Mouse (Mus musculus) kidney, adult 11 months (tissue): ENCODE results near the gene Zbtb9.
"Not testable (repeated sequence)": the region's sequence is repeated elsewhere in the genome, so short reads cannot be mapped to it uniquely, and the experiment has no call there.

Source experiments
- DNase-seq: peaks from one replicate; pipeline ENCODE4 v3.0.0; 2022

Gene Zbtb9

GRCm38 (mm10) chr17:26975415-26975814 is 2.4 kb downstream of the Zbtb9 start:
- DNase-seq, result no peak

GRCm38 (mm10) chr17:26977354-26977753 is 4.4 kb downstream of the Zbtb9 start:
- DNase-seq, result not testable (repeated sequence)

- no peak for DNase-seq
Observed at GRCm38 (mm10) chr17:26979426-26979825, 6.5 kb downstream of the Zbtb9 start.

DNA sequence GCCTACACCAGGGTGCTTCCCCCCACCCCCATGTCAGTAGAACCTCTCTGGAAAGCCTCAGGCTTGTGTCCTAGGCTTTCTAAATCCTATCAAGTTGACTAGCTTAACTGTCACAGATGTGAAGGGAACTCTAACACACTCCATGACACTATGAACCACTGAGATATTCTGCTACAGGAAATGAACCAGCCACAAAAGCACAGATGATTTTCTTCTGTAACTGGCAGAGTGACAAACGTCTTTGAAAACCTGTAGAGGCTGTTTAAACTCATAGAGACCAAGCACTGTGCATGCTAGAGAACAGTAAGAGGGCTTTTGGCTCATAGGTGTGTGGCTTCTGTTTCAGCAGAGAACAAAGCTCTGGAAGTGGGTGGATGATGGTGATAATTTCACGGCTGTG is 8.1 kb downstream of the Zbtb9 start:
- DNase-seq, result no peak

DNA sequence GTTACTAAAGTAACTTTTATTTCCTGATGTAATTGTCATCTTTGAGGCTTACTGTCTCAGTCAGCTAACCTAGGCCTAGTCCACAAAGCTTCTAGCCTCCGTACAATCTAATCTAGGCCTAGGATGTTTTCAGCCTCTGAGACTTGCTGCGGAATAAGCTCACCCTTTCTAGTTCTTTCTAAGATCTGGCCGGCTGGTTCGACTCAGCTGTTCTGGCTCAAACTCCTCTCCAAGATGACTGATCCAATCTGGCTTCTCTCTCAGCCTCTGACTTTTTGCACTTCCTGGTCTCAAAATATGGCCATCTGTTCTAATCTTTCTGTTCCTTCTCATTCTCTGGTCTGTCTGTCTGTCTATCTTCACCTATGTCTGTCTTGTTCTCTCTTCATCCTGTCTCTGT is 10.4 kb downstream of the Zbtb9 start:
- DNase-seq, result no peak

DNA sequence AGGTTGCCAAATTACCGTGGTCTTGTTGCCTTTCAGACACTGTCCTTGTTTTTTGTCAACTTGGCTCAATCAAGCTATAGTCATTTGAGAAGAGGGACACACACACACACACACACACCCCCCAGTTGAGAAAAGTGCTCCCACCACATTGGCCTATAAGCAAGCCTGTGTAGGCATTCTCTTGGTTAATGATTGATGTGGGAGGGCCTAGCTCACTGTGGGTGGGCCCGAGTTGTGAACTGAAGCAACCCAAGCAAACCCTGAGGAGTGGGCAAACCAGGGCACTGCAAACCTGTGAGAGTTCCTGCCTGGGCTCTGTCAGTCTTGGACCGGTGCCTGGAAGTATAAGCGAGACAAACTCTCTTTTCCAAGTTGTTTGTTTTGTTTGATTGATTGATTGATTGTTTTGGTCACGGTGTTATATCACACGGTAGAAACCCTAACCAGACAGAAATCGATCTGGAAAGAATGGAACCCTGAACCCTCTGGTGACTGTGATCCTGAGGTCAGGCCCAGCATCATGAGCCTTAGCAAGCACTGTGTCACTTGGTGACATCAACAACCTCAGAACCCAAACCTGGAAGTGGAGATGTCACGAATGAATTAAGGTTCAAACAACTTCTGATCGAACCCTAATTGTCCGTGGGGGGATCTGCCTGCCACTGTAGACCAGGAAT is 12.7 kb downstream of the Zbtb9 start:
- DNase-seq, result no peak

- no peak for DNase-seq
Observed at GRCm38 (mm10) chr17:26990521-26990920, 17.6 kb downstream of the Zbtb9 start.

DNA sequence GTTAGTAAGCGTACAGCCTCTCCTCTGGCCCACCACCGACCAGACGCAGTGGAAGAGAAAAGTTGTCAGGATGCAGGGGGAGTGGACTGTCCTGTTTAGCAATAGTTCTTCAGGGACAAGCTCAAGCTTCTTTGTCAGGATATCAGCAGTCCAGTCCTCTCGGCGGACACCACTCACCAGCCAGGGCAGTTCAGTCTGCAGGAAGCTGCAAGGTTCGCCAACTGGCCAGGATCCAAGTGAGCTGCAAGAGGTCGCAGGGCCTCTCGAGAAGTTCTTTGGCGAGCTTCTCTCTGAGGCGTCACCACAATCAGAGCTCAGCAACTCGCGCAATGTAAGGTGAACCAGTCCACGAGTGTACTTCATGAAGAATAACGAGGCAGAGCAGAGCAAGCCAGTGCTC is 21.4 kb downstream of the Zbtb9 start:
- DNase-seq, result peak; percentile 54

DNA sequence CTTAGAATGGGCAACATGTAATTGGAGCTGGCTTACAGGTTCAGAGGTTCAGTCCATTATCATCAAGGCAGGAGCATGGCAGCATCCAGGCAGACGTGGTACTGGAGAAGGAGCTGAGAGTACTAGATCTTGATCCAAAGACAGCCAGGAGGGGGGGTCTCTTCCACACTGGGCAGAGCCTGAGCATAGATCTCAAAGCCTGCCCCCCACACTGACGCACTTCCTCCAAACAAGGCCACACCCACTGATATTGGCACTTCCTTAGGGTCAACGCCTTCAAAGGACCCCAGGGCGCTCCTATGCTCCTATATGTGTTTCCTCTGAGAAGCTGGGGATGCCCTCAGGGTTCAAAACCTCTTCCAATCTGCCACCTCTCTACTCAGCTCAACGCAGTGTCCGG is 22.0 kb downstream of the Zbtb9 start:
- DNase-seq, result no peak

DNA sequence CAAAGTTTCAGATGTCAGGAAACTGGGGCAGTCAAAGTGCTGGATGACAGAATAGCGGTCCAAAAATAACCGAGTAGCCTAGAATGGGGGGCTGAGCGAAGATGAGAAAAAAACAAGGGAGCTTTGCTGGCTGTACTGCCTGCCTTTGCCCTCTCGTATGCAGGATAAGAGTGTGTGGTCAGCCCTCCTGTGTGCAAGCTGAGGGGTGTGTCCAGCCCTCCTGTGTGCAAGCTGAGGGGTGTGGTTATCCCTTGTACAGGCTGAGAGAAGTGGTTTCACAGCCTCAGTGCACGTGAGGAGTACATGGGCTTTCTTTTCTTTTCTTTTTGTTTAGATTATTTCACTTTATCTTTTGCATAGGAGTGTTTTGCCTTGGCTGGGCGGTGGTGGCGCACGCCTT is 22.6 kb downstream of the Zbtb9 start:
- DNase-seq, result no peak

DNA sequence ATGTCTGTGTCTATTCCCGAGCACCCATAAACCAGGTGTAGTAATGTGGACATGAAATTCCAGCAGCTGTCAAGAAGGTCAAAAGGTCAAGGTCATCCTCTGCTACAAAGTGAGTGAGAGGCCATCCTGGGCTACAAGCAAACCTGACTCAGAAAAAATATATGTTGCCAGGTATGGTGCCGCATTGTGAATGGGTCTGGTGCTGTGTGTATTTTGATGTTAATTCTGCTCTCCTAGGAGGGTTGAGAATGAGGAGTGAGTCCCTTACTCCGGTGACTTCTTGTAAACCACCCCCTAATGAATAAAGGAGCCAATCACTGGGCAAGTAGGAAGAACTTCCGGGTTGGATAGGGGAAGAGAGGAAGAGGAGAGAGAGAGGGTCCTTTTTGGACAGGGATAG is 24.7 kb downstream of the Zbtb9 start:
- DNase-seq, result no peak

DNA sequence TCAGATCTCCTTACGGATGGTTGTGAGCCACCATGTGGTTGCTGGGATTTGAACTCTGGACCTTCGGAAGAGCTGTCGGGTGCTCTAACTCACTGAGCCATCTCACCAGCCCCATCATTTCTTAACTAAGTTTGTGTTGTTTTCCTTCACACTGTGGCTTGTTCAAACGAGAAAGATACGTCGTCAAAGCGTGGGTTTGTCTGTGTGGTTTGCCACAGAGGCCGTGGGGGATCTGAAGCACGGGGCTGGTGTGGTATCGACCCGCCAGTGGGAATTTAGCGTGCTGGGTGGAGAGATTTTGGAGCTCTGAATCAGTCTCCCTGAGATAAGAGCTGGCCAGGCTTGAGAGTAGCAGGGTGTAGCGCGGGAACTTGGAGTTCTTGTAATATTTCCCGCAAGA is 25.3 kb downstream of the Zbtb9 start:
- no peak for DNase-seq

- peak; percentile 48 for DNase-seq
Observed at GRCm38 (mm10) chr17:26999996-27000395, 27.0 kb downstream of the Zbtb9 start.

- no peak for DNase-seq
Observed at GRCm38 (mm10) chr17:27001151-27001550, 28.2 kb downstream of the Zbtb9 start.

GRCm38 (mm10) chr17:27001889-27002288 is 28.9 kb downstream of the Zbtb9 start:
- no peak for DNase-seq

- DNase-seq, result peak; percentile 38
Observed at GRCm38 (mm10) chr17:27004431-27004830, 31.5 kb downstream of the Zbtb9 start.

DNA sequence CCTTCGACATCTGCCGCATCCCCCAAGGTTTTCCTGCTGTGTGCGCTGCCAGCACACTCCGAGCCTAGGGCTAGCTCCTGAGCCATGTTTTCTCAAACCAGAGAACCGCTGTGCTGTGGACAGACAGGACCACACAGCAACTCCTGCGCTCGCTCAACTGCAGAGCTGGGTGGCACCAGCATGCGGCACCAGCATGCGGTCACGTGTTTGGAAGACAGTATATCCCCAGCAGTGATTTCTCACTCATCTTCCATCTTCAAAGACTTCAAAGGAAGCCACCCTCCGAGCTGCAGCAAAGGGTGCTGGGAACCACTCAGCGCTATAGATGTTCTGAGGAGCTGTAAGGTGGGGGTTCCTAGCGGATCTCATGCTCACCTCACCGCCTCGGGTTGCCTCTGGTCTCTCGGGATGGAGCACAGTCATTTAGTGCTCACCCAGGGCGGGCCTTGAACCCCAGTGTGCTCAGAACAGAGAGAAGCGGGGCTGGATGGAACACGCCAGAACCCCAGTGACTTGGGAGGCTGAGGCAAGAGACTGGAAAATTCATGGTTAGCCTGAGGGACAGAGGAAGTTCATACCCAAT is 32.0 kb downstream of the Zbtb9 start:
- no peak for DNase-seq

DNA sequence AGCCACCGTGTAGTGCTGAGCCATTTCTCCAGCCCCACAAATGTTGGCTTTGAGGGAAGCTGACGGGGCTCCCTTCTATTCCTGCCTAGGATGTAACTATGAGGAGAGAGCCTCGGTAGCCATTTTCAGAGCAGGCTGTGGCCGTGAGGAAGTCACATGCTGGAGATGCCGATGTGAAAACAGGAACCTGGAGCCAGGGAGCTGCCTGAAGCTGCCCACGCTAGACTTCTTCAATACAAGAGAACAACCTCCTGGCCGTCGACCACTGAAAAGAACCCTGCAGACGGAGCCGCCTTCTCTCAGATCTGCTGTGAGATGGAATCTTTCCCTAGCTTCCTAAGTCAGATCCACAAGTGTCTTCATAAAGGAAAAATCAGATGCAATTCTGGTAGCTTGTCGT is 32.7 kb downstream of the Zbtb9 start:
- no peak for DNase-seq

GRCm38 (mm10) chr17:27008277-27008676 is 35.3 kb downstream of the Zbtb9 start:
- no peak for DNase-seq

DNA sequence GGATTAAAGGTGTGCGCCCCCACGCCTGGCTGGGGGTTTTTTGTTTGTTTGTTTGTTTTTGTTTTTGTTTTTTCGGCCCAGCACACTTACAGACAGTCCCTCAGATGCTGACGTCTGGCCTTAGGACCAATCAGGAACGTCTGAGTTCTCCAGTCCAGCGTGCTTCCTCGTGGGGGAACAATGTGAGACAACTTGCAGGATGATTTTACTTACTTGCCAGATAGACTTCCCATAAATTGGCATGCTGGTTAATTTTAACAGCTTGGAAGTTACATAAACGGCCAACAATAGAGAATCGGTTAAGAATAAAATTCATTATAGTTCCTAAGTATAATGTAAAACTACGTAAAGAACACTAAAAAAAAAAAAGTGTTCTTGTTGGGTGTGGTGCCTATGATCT is 38.2 kb downstream of the Zbtb9 start:
- DNase-seq, result no peak

GRCm38 (mm10) chr17:27011998-27012672 is 39.2 kb downstream of the Zbtb9 start:
- DNase-seq, result no peak

DNA sequence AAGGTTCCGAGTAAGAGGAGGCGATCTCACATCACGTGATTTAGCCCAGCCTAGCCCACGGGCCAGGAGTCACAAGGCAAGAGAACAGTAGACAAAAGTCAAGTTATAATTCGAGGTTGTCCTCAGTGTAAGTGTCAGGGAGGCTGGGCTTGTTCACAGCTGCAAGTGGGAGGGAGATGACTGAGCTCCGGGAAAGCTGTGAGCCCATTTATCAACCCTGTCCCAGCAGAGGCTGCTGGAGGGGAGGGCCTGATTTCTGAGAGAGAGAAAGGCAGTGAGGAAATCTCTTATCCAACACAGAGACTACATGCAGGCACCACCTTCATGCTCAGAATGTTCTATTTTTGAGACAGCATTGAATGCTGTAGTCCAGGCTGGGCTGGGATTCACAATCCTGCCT is 39.9 kb downstream of the Zbtb9 start:
- no peak for DNase-seq

DNA sequence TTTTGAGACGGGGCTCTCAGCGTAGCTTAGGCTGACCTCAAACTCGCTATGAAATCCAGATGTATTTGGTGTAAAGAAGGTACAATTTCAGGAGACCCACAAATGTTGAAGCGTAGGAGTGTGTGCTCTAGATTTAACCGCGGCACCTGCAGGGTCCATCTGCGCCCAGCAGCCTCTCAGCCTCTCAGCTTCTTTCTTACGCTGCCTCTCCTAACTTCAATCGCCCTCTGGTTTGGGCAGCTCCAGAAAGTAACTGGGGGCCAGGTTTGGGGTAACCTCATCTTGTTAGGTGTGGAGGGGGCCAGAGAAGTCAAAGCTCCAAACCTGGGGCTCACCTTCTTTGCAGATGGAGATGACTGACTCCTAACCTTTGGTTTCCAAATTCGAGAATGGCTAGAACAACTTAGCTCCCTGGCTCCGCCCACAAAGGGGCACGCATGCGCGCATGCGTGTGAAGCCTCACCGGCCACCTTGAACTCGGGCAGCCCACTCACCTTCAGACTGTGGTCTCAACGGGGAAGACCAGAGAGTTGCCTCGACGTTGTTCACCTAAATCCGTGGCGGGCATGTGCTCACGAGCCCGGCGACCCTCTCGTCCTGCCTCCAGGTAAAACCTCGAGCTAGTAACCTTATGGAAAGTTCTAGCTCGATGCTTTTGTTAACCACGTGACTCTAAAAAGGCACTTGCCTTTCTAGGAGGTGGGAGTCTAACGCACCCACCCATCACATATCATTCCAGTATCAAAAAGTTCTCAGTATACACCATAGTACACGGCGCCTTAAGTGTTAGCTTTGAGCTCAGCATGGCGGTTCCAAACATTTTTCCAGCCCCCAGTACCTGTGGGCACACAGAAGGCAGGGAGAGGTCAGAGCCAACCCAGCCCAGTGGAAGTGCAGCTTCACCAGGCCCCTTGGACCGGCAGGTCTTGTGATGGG is 44.9 kb downstream of the Zbtb9 start:
- peak; percentile 86 for DNase-seq
